Mouse (Mus musculus) thymus, postnatal 4 days (tissue): ENCODE results near the gene Chid1.
A peak's percentile ranks its signal among the peaks of the same experiment; 100 is the strongest.
"Not testable (repeated sequence)": the region's sequence is repeated elsewhere in the genome, so short reads cannot be mapped to it uniquely, and the experiment has no call there.

Experiments used
- DNase-seq: peaks from one replicate; pipeline ENCODE4 v3.0.0; 2021

The Chid1 gene

DNA sequence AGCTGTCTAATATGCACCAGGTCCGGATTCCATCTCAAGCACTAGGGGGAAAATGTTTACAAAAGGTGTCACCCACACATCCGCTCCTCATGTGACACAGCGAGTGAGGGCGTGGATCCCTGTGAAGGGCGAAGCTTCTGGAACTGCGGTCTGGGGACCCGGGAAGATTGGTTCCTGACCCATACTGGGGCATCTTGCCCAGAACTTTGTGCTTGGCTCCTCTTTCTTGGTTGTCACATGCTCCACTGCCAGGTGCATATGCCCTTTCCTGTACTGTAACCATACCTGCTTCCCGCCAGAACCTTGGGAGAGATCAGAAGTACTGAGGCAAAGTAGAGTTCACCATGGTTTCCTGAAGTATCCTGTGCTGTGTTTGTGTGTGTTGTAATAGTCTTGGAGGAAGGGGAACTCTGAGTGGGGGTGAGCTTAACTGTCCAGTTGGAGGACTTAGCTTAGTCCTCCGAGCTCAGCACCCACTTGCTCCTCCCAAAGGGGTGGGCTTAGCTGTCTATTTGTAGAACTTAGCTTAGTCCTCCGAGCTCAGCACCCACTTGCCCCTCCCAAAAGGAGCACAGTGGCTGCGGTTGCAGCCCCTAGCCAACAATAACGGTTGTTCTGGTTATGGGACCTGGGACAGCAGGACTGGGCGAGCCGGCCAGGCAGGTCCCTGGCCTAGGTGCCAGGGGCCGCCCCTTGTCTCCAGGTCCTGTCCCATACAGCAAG, 79.1 kb downstream of the Chid1 start, which contains the start of gene Cracr2b:
TSS of gene Cracr2b (plus strand) at position 704 of the 723 bp plus-strand sequence.
- DNase-seq: no peak

DNA sequence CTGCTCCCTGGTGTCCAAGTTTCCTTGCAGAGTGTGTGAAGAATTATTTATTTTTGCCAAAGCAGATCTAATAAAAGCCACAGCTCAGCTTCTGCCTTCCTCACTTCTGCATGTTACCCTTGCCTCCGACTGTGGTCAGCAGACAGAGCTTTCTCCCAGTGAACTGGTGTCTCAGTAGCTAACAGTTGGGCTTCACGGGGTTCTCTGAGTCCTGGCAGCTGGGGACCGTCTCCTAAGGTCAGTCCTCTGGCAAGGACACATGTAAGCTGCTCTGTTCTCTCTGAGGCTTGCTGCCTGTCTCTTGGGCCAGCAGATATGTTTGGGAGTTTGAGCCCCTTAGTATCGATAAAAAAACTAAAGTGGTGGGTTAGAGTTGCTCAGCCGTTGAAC, 79.7 kb downstream of the Chid1 start:
- DNase-seq: no peak

DNA sequence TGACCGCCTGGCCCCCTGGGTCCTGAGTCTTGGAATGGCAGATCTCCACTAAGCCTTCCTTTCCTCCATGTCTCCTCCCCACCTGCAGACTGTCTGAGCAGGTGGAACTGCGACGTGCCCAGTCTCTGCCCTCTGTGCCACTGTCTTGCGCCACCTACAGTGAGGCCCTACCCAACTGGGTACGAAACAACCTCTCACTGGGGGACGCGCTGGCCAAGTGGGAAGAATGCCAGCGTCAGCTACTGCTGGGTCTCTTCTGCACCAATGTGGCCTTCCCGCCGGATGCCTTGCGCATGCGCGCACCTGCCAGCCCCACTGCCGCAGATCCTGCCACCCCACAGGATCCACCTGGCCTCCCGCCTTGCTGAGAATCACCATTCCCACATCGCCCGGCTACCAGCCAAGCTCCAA, 80.4 kb downstream of the Chid1 start:
- DNase-seq: peak; percentile 18

DNA sequence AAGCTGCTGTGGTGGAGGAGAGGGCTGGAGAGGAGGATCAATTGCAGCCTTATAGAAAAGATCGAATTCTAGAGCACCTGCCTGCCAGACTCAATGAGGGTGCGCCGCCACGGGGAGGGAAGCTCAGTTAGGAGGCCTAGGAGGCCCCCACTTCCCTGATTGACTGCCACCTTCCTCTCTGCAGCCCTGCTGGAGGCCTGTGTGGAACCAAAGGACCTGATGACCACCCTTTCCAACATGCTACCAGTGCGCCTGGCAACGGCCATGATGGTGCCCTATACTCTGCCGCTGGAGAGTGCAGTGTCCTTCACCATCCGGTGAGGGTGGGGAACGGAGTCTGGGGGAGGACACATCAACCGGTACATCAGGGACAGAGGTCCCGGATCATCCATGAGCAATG, 81.0 kb downstream of the Chid1 start:
- no peak for DNase-seq

DNA sequence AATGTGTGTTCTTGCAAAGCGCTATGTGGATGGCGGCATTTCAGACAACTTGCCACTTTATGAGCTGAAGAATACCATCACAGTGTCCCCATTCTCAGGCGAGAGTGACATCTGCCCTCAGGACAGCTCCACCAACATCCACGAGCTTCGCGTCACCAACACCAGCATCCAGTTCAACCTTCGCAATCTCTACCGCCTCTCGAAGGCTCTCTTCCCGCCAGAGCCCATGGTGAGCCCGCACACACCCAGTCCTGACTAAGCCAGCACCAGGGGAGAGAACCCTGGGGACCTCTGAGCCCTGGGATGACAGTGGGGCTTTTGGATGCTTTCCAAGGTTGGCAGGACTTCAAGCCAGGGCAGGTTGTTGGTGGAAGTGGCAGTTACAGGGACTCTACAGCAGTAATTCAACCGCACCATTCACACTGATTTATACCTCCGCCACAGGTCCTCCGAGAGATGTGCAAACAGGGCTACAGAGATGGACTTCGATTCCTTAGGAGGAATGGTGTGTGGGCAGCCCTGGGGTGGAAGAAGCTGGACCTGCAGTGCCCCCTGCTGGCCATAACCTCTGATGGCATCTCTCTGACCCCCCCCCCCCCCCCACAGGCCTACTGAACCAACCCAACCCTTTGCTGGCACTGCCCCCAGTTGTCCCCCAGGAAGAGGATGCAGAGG, 81.5 kb downstream of the Chid1 start:
- peak; percentile 81 for DNase-seq

DNA sequence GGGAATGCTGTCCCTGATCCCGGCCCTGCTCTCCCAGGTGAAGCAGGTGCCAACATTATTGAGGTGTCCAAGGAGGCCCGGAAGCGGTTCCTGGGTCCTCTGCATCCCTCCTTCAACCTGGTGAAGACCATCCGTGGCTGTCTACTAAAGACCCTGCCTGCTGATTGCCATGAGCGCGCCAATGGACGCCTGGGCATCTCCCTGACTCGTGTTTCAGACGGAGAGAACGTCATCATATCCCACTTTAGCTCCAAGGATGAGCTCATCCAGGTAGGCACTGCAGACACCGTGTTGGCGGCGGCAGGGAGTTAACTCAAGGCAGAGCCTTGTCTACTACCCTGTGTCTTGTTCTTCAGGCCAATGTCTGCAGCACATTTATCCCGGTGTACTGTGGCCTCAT, 82.4 kb downstream of the Chid1 start:
- peak; percentile 11 for DNase-seq

DNA sequence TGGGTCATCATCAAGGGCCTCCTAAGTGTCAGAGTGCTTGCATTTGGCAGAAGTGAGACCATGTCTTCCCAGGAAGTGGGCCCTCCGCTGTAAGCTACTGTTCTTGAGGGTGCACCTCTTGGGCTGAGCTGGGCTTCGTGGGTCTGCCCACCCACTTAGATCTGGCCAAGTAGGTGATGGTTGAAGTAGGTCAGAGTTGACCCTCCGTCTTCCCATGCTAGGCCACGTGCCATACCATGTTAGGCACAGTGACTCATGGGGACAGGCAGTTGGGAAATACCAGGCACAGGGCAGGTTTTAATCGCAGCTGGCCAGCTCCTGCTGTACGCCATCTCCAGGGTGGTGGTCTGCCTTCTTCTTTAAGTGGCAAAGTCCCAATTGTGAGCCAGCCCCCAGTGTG, 82.9 kb downstream of the Chid1 start:
- DNase-seq: peak; percentile 9

DNA sequence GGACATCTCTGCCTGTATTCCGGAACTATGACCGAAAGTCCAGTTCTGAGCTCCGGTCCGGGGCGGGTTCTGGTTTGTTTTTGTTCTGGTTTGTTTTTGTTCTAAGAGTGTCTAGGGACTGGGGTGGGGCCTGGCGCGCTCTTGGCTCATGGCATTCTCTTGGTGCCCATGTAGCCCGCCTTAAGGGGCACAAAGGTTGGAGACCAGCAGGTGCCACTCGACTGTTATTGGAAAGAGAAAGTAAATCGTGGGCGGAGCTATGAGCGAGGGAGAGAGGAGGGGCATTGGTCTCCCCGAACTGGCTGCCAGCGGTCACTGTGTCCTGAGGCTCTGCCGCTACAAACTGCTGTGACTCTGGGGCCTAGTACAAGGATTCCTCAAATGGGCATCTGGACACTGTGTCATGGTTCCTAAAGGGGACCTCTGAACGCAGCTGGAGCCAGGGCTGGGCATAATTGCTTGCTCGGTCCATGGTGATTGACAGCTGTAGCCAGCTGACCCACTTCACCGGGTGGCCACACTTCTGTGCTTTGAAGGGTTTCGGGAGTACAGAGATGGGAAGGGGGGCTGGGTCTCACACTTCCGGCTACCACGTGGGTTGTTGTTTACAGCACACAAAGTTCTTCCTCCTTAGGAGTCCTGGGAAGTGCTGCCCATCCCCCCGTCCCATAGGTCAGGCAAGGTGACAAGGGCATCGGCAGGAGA, 83.9 kb downstream of the Chid1 start:
- peak; percentile 60 for DNase-seq

DNA sequence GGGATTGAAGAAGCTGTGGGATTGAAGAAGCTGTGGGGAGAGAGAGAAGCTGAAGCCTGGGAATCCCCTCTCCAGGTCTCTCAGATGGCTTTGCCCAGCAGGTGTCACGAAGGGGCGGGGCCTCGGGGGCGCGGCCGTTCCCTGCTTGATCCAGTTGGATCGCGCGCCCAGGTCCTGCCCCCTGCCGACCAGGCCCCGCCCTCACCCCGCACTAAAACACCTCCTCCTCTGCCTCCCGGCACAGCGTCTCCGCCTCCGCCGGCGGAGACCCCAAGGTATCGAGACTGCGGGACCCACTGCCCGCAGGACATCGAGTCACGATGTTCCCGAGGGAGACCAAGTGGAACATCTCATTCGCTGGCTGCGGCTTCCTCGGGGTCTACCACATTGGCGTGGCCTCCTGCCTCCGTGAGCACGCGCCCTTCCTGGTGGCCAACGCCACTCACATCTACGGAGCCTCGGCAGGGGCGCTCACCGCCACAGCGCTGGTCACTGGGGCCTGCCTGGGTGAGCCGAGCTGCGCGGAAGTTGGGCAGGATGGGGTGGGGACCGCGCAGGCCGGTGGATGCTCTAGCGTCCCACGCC, 84.6 kb downstream of the Chid1 start, which contains the start of gene Pnpla2:
TSS of gene Pnpla2 (plus strand) at position 232 of the 585 bp plus-strand sequence.
- peak; percentile 99 for DNase-seq

DNA sequence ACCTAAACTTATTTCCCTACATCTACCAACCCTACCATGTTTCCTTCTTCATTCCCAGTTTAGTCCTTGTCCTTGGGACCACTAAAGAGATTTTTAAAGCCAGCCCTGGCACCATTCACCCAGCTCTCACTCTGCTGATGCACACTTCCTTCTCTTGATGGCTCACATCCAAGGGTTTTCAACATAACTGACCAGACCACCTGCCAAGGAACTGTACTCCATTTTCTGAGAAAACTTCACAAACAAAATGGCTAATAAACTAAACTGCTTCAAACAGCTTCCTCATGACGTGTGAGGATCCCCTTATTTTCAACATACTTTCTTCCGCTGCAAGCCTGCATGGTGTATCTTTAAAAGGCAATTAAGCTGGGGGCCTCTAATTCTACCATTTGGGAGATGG, 86.0 kb downstream of the Chid1 start:
- DNase-seq: no peak

DNA sequence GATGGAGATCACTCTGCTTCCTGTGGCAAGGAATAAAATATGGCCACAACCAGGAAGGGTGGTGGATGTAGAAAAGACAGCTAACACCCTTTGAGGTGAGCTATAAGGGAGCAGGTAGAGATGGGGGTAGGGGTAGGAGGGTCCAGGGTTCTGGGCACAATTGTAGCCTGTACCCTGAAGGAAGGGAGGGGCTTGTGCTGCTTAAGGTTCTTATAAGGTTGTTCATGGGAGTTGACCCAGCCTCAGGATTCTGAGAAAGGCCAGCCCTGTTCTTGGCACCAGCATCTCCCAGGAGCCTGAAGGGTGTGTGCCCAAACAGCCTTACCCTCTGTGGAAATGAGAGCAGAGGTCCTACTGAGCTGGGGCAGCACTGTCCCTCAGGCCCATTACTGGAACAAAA, 87.7 kb downstream of the Chid1 start:
- DNase-seq: no peak

DNA sequence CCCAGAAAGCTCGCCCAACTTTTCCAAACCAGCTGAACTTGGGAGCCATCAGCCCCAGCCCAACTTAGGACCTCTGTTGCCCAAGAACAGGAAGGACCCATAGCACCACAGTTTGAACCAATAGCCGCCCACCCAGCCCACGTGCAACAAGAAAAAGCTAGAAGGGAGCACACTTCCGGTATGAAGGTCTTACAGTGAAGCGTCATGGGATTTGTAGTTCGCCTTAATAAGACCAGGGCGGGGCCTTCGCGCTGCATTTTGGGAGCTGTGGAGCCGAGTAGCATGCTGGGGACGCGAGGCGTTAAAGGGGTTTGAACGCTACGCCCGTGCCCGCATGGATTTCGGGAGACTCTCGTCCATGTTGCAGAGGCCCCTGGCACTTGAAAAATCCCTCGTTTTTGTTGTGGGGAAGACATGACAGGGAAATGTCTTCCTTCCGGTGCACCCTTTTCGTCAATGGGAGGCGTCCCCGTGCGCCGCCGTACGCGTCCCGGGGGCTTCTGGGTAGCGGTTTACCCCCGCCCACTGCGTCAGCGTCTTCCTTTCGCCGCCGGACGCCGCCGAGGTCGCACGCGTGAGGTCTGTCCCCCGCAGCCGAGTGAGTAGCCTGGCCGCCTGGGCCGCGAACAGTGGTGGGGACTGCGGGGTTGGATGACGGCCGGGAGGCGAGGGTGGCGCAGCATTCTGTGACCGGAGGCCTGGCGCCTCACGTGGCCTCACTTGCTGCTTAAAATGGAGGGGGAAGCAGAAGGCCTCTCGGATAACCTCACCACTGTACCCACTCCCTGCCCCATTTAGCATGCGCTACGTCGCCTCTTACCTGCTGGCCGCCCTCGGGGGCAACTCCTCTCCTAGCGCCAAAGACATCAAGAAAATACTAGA, 92.3 kb downstream of the Chid1 start, which contains the start of gene Rplp2:
TSS of gene Rplp2 (plus strand) at position 261 of the 882 bp plus-strand sequence.
- DNase-seq: peak; percentile 92

DNA sequence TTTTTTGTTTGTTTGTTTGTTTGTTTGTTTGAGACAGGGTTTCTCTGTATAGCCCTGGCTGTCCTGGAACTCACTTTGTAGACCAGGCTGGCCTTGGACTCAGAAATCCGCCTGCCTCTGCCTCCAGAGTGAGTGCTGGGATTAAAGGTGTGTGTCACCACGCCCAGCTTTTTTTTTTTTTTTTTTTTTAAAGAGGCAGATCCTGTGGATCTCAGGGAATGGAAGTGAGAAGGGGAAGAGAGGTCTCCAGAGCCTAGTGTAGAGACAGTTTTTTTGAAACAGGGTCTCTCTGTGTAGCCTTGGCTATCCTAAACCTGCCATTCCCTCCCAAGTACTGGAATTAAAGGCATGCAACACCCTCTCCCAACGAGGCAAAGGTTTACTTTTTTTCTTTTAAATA, 93.3 kb downstream of the Chid1 start:
- not testable (repeated sequence) for DNase-seq

DNA sequence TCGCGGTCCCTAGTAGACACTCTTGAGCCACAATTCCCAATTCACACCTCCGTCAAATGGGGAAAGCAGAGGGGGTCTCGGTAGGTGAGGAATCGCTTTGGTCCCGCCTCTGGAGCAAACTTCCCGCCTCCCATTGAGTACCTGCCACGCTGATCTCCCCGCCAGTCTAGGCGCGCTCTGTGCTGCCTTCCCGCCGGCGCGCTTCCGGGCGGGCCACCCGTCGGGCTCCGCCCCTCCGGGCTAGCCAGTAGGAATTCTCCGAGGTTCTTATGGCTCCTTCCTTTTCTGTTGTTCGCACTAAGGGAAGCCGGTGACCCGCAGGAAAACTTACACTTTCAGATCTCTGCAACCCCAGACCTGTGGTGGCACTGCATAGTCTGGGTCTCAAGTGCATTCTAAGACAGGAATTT, 95.8 kb downstream of the Chid1 start, which contains the start of gene Pidd1:
TSS of gene Pidd1 (minus strand) at position 198 of the 410 bp plus-strand sequence.
- DNase-seq: peak; percentile 74
